Mouse (Mus musculus) limb, embryonic 14.5 days (tissue): ENCODE results near the gene Sohlh2. TPM values are rescaled to one million over a fixed set of nuclear protein-coding genes. Genes with fewer than 3 reads are reported as not detected.

Source experiments
- ATAC-seq: fragments of 200-750 bp; cut with Nextera tagmentation; 2 replicates; pipeline ENCODE4 v1.8.0; 2017; ENCODE audit warnings: low read depth, moderate number of reproducible peaks, moderate TSS enrichment; ENCODE audit not compliant: low FRiP score
- DNase-seq: peaks from one replicate; pipeline ENCODE4 v3.0.0-alpha.2; 2015; ENCODE audit warnings: low spot score
- H3K27ac ChIP-seq: fragments of 300-500 bp; sonication (generic); replicated peaks from 2 replicates; pipeline ENCODE4 v1.5.1; 2014; ENCODE audit warnings: low read depth, mild to moderate bottlenecking, low read length, moderate library complexity, mixed read lengths
- H3K27me3 ChIP-seq: fragments of 300-500 bp; sonication (generic); 2 replicates; pipeline ENCODE4 v1.6.1; 2014; ENCODE audit warnings: low read length, mixed read lengths; ENCODE audit not compliant: control insufficient read depth, insufficient read depth
- H3K36me3 ChIP-seq: fragments of 300-500 bp; sonication (generic); 2 replicates; pipeline ENCODE4 v1.6.1; 2014; ENCODE audit warnings: mild to moderate bottlenecking, low read length, moderate library complexity, mixed read lengths; ENCODE audit not compliant: control insufficient read depth, insufficient read depth
- H3K4me1 ChIP-seq: fragments of 300-500 bp; sonication (generic); 2 replicates; pipeline ENCODE4 v1.6.1; 2014; ENCODE audit warnings: antibody characterized with exemption, low read length, mixed read lengths; ENCODE audit not compliant: control insufficient read depth, insufficient read depth
- H3K4me2 ChIP-seq: fragments of 300-500 bp; sonication (generic); replicated peaks from 2 replicates; pipeline ENCODE4 v1.6.1; 2014; ENCODE audit warnings: low read depth, mild to moderate bottlenecking, low read length, moderate library complexity; ENCODE audit not compliant: severe bottlenecking
- H3K4me3 ChIP-seq: fragments of 300-500 bp; sonication (generic); replicated peaks from 2 replicates; pipeline ENCODE4 v1.5.1; 2014; ENCODE audit warnings: low read length
- H3K9ac ChIP-seq: fragments of 300-500 bp; sonication (generic); 2 replicates; pipeline ENCODE4 v1.6.1; 2014; ENCODE audit warnings: mild to moderate bottlenecking, low read depth, low read length, moderate library complexity; ENCODE audit not compliant: severe bottlenecking
- H3K9me3 ChIP-seq: fragments of 300-500 bp; sonication (generic); 2 replicates; pipeline ENCODE4 v1.6.1; 2016; ENCODE audit warnings: low read length; ENCODE audit not compliant: control insufficient read depth
- POLR2A ChIP-seq: fragments of 200-500 bp; IDR thresholded peaks from 2 replicates; pipeline ENCODE4 v1.8.0; 2012; ENCODE audit warnings: inconsistent platforms, mild to moderate bottlenecking, moderate library complexity, borderline replicate concordance; ENCODE audit not compliant: insufficient read depth, insufficient read length; ENCODE audit errors: extremely low read depth
- WGBS: fragments of 180-500 bp; shearing (Covaris S2); extraction: QIAGEN DNeasy Blood & Tissue Kit; methylation state at CpG from one replicate; pipeline ENCODE4 v1.1.7; 2014; 5-methylcytosine and 5-hydroxymethylcytosine counted together
- polyA plus RNA-seq, 2 experiments: library from polyadenylated mRNA; depleted of rRNA in 1 of 2; stranded (reverse) in 1 of 2; unstranded in 1 of 2; fragments of >200 nt; fragmentation: Nextera tagmentation in 1 of 2; extraction: Ambion mirVana in 1 of 2; gene quantifications; 2 replicates each; pipeline versions ENCODE4 v1.2.1 to v1.2.3; 2012 to 2014

The Sohlh2 gene
- polyA plus RNA-seq, 2 experiments, result 0.09 TPM; not detected in 1

GRCm38 (mm10) chr3:55147156-55147555 is 34.7 kb upstream of the Sohlh2 start:
- no peak overlapping the region for H3K4me2 ChIP-seq
- H3K4me3 ChIP-seq, result no peak overlapping the region
- ATAC-seq, result no peak
- H3K27me3 ChIP-seq, result no peaks in the 10 kb centered on the region
- no peak overlapping the region for H3K27ac ChIP-seq
- no peak for DNase-seq
- peaks cover 3% of the 10 kb centered on the region; the same call in 1 of the 2 replicates for H3K4me1 ChIP-seq
- no peak overlapping the region for H3K9ac ChIP-seq
- H3K9me3 ChIP-seq, result no peaks in the 10 kb centered on the region
- WGBS, result 100% methylated on average over 2 of the region's 2 CpGs
- TF ChIP-seq POLR2A, result no peak
- no peaks in the 10 kb centered on the region for H3K36me3 ChIP-seq

- 14% methylated on average over 3 of the region's 3 CpGs for WGBS
- Histone ChIP-seq H3K27ac (no peak overlapping the region), H3K4me2 (no peak overlapping the region), H3K9me3 (no peaks in the 10 kb centered on the region), H3K4me1 (peaks cover 3% of the 10 kb centered on the region; the same call in 1 of the 2 replicates), H3K27me3 (no peaks in the 10 kb centered on the region), H3K9ac (no peak overlapping the region), H3K36me3 (no peaks in the 10 kb centered on the region), H3K4me3 (no peak overlapping the region)
- DNase-seq, result peak; percentile 3
- no peak for ATAC-seq
- no peak for TF ChIP-seq POLR2A
These were observed 33.7 kb upstream of the Sohlh2 start for GRCm38 (mm10) chr3:55148091-55148490.

- H3K9me3 ChIP-seq, result no peaks in the 10 kb centered on the region
- WGBS, result 16% methylated on average over 7 of the region's 7 CpGs
- H3K9ac ChIP-seq, result no peak overlapping the region
These were observed 30.0 kb upstream of the Sohlh2 start for GRCm38 (mm10) chr3:55151656-55152433.

GRCm38 (mm10) chr3:55152673-55153334 is 29.0 kb upstream of the Sohlh2 start:
- Histone ChIP-seq H3K27me3 (no peaks in the 10 kb centered on the region), H3K4me2 (no peak overlapping the region), H3K4me1 (peaks cover 3% of the 10 kb centered on the region; the same call in 1 of the 2 replicates), H3K27ac (no peak overlapping the region), H3K9ac (no peak overlapping the region), H3K4me3 (no peak overlapping the region), H3K9me3 (no peaks in the 10 kb centered on the region), H3K36me3 (no peaks in the 10 kb centered on the region)
- DNase-seq, result peak; percentile 85
- WGBS, result 62% methylated on average over 6 of the region's 6 CpGs
- ATAC-seq, result no peak
- no peak for TF ChIP-seq POLR2A

More at GRCm38 (mm10) chr3:55151656-55152433, 30.0 kb upstream of the Sohlh2 start:
- DNase-seq, result peak; percentile 68
- H3K36me3 ChIP-seq, result no peaks in the 10 kb centered on the region
- H3K27me3 ChIP-seq, result no peaks in the 10 kb centered on the region
- ATAC-seq, result peak; percentile 74; the same call in 1 of the 2 replicates
- no peak for TF ChIP-seq POLR2A
- H3K4me2 ChIP-seq, result no peak overlapping the region
- H3K27ac ChIP-seq, result no peak overlapping the region
- no peak overlapping the region for H3K4me3 ChIP-seq
- peaks cover 3% of the 10 kb centered on the region; the same call in 1 of the 2 replicates for H3K4me1 ChIP-seq

GRCm38 (mm10) chr3:55154163-55154562 is 27.7 kb upstream of the Sohlh2 start:
- no peak overlapping the region for H3K4me2 ChIP-seq
- no peak for ATAC-seq
- 90% methylated on average over 7 of the region's 7 CpGs for WGBS
- TF ChIP-seq POLR2A, result no peak
- H3K27me3 ChIP-seq, result no peaks in the 10 kb centered on the region
- no peak overlapping the region for H3K27ac ChIP-seq
- no peak overlapping the region for H3K4me3 ChIP-seq
- H3K9me3 ChIP-seq, result no peaks in the 10 kb centered on the region
- H3K4me1 ChIP-seq, result peaks cover 3% of the 10 kb centered on the region; the same call in 1 of the 2 replicates
- DNase-seq, result no peak
- H3K9ac ChIP-seq, result no peak overlapping the region
- H3K36me3 ChIP-seq, result no peaks in the 10 kb centered on the region
